Mouse (Mus musculus): ENCODE data around the gene Kidins220. TPM values are rescaled to one million over a fixed set of nuclear protein-coding genes. Genes with fewer than 3 reads are reported as not detected.
A peak's percentile ranks its signal among the peaks of the same experiment; 100 is the strongest.

The Kidins220 gene
- total RNA-seq, 2 experiments from 2014 or later, result 42.5 to 45.2 TPM

DNA sequence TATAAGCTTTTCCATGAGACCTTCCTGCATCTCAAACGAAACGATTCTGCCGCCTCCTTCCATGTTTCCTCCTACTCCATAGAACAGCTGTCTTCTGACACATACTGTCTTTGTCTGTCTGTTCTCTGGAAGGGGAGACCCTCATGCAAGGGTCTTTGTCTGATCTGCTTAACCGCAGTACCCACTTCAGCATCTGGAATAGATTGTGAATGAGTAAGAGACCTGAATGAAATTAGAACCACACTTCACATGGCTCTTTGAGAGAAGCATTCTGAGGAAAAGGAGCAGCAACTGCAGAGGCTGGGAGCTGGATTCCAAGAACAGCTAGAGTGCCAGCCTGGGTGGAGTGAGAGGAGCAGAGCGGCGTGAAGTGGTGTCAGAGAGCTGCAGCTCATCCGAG lies 40.2 kb downstream of the Kidins220 start:
- no peak for ATAC-seq (replicated peaks; ENCODE audit: low FRiP score, low TSS enrichment, poor library complexity, severe bottlenecking)

DNA sequence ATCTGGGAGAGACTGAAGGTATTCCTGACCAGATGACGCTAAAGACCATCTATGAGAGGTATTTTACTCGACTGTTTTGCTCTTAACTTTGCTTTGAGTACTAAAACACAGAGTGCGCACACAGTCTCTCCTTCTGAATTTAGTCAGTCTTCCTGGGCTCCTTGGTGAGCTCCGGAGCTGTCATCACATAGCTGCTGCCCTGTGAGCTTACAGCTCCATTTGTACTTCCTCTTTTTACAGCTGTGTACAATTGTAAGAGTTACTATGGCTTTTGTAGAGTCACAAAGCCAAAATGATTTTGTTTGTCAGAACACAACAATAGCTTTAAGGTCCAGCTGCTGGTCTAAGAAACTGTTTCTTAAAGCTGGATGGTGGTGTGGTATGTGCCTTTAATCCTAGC lies 42.3 kb downstream of the Kidins220 start:
- ATAC-seq (replicated peaks; ENCODE audit: low FRiP score, low TSS enrichment, poor library complexity, severe bottlenecking), result no peak

DNA sequence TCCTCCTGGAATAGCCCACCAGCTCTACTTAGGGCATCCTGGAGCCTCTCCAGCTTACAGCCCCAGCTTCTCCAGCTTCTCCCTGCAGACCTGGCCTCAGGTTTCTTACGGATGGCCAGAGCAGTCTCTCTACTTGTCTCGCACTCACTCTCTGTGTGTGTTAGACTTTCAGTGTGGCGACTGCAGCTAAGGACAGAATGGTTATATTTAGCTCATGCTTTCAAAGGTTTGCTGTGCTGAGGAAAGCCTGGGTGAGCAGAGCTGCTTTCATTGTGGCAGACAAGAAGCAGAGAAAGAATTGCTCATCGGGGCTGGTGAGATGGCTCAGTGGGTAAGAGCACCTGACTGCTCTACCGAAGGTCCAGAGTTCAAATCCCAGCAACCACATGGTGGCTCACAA lies 46.3 kb downstream of the Kidins220 start:
- no peak for ATAC-seq (replicated peaks; ENCODE audit: low FRiP score, low TSS enrichment, poor library complexity, severe bottlenecking)

DNA sequence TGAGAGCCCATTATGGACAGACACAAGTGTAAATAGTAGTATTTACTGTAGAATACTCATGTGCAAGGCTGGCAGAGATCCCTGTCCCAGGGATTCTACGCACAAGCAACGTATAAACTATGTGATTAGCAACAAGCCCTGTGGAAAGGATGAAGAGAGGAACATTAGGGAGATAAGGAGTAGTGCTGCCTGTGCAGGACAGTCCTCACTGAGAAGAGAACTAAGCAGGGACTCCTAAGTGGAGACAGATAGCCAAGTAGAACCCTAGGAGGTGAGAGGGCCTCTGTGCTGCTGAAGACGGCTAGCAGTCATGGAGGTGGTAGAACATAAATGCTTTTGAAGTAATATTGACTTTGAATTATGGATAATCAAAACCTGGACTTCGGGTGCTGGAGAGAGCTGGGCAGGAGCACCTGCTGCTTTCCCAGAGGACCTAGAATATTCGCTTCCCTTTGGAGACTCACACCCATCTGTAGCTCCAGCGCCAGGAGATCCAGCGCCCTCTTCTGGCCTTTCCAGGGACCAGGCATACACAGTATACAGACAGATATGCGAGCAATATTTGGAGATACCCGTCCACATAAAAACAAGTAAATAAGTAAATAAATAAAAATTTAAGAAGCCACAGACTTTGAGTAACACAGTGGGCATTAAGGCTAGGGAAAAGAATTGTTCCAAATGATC lies 50.3 kb downstream of the Kidins220 start:
- ATAC-seq (replicated peaks; ENCODE audit: low FRiP score, low TSS enrichment, poor library complexity, severe bottlenecking), result 0 out of 2 replicates have a peak, but pooled peaks have one; percentile 50

DNA sequence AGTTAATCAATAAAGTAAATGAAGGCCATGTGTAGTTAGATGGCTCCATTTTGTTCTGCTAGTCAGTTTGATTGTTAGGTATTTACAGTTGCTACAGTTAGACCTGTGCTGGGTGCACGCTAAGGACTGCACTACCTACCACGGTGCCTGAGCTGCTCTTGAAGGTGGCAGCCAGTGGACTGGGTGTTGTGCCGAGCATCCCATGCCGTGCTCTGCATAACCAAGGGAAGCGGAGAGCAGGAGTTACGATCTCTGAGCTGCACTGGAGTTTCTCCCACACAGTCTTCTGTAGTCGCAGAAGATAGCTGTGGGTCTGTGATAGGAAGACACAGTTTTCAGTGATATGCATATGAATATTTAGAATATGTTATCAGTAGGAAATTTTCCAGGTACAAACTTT lies 51.6 kb downstream of the Kidins220 start:
- no peak for ATAC-seq (replicated peaks; ENCODE audit: low FRiP score, low TSS enrichment, poor library complexity, severe bottlenecking)

DNA sequence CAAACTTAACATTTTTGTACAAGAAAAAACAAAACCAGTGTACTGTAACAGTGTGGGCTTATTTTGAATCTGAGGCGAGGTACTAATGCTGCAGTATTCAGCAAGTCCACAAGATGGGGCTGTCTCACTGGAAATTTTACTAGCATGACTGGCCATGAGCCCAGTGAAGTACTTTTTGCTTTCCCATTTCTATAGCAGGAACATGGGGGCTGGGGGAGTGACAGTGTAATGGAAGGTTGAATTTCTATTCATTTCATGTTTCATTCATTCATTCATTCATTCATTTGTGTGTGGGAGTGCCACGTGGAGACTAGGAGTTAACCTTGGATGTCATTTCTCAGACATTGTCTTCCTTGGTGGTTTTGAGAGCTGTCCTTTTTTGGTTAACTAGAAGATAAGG lies 52.7 kb downstream of the Kidins220 start:
- ATAC-seq (replicated peaks; ENCODE audit: low FRiP score, low TSS enrichment, poor library complexity, severe bottlenecking), result peak; percentile 81

DNA sequence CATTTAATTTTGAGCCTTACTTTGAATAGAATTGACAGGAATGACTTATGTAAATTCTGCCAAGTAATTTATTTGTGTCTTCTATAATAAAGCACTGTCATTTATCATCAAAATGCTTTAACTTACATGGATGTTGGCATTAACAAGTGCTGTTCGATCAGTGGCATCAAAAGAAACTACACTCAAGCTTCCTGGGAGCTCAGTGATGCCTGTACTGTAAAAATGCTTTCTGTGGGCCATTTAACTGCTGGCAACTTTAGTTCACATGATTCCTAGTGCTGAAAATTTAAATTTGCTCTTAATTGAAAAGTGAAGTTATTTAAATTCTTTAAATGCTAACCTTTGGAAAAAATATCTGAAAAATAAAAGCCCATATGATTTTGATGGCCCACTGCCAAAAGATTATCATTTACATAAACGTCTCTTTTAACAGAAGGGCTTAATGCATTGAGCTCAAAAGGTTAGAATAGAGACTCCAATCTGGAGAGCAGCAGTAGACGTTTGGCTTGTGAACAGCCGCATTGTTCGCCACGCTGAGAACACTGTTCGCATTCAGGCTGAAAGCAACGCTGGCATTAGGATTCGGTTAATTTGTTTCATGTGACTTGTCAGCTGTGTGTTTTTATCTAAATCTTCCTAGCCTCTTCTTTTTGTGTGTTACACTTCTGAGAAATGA lies 59.1 kb downstream of the Kidins220 start:
- no peak for ATAC-seq (replicated peaks; ENCODE audit: low FRiP score, low TSS enrichment, poor library complexity, severe bottlenecking)

DNA sequence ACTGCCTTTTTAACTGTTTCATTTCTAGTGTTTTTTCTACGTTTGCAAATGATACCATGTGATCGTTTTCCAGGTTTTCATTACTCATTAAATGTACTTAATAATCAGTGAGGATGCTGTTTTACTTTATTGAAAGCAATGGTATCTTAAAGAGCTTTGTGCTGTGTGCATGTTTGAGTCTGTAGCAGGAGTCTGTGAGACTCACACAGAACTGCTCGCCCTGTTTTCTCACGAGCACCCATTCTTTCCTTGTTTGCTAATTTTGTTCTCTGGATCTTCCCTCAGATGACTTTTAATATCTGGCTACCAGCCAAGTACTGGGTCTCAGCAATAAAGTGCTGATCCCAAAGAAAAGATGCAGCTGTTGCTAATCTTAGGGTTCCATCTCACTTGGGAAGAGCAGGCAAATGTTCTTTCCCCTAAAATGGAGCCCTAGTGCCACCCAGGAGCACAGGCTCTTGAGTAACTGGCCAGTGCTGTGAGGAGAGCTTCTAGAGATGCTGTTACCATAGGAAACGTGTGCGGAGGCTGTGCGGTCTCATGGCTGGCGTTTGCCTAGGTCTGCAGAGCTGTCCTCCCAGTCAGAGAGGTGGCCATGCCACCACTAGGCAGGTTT lies 59.7 kb downstream of the Kidins220 start:
- no peak for ATAC-seq (replicated peaks; ENCODE audit: low FRiP score, low TSS enrichment, poor library complexity, severe bottlenecking)

DNA sequence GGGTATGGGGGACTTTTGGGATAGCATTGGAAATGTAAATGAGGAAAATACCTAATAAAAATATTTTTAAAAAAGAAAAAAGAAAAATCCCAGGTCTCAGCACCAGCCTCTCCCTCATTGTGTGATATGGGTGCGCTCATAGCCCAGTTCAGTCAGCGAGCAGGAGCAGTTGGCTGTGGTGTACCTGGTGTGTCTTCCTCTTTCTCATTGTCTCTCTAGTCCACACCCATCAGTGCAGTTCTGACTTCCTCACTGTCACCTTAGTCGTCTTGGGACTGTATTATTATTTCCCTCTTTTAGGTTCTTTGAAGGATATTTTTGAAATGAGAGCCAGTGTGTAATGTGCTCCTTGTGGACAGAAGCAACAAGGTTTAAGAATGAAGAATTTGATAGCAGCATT lies 61.3 kb downstream of the Kidins220 start:
- no peak for ATAC-seq (replicated peaks; ENCODE audit: low FRiP score, low TSS enrichment, poor library complexity, severe bottlenecking)

DNA sequence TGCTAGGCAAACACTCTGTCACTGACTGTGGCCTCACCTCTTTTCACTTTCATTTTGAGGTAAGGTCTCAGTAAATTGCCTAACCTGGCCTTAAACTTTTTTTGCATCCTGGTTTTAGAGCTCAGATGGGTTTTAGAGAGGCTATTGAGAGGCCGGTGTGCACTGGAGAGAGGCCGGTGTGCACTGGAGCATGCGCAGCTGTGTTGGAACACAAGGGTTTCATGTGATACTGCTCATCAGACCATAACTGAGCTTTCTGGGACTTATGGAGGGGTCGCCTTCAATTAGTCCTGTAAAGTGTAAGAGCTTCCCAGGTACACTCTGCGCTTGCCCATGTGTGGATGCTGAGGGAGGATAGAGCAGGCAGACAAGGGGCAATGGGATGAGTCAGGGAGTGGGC lies 62.5 kb downstream of the Kidins220 start:
- no peak for ATAC-seq (replicated peaks; ENCODE audit: low FRiP score, low TSS enrichment, poor library complexity, severe bottlenecking)

DNA sequence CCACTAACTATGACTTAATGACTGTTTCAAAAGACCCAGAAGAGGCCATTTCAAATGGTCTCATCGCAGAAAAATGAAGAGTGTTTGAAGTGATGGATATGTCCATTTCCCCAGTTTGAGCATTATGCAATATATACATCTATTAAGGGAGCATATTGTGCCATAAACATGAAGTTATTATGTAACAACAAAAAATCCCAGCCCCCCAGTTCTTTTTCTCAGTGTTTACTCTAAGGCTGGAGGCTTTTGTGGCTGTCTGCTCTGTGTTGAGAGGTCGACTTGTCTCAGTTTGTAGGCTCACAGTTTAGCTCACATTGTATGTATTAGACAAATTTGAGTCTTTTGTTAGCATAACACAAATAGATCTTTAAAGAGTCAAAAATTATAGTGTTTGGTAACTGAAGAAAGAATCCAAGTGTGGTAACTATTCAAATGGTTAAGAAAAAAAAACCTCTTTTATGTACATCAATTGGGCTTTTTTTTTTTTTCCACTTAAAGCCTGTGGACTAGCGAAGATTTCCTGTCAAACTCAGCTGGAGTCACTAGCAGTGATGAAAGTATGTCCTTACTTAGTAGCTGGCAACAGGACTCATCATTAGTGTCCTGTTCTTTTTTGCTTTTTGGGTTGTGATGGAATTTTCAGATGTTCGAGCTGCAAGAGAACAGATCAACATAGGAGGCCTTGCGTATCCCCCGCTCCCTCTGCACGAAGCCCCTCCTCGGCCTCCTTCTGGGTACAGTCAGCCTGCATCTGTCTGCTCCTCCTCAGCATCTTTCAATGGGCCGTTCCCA lies 63.2 kb downstream of the Kidins220 start:
- ATAC-seq (replicated peaks; ENCODE audit: low FRiP score, low TSS enrichment, poor library complexity, severe bottlenecking), result no peak

DNA sequence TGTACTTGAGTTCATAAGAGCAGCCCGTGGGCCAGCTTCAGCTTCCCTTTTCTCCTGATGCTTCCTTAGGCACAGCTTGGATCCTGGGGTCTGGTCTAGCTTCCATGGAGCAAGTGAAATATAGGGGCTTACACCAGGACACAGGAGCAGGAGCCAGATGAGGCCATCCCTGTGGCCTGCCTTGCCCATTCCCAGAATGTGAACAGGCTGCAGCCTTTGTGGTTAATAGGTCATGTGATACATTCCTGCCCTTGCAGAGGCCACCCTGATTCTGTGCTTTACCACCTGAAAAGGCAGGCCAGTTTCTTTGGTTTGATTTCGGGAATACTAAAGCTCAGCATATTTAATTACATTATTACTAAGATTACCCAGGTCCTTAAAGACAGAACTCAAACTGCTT lies 69.3 kb downstream of the Kidins220 start:
- ATAC-seq (replicated peaks; ENCODE audit: low FRiP score, low TSS enrichment, poor library complexity, severe bottlenecking), result no peak

DNA sequence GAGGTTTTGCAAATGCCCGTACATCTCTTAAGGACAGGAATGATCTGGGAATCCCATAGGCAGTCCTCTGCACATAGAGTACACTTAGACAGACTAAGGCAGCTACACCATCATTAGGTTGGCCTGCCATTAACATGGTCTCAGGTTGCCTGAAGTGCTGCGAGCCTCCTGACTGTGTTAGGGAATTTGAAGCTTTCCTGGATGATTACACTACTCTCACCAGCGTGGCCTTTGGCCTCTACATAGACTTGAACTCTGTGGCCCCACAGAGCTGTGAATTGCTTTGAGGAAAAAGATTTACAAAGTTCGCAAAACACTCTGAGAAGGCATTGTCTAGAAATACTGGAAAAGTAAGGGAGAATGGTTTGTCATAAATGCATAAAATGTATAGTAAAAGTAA lies 69.9 kb downstream of the Kidins220 start:
- no peak for ATAC-seq (replicated peaks; ENCODE audit: low FRiP score, low TSS enrichment, poor library complexity, severe bottlenecking)

DNA sequence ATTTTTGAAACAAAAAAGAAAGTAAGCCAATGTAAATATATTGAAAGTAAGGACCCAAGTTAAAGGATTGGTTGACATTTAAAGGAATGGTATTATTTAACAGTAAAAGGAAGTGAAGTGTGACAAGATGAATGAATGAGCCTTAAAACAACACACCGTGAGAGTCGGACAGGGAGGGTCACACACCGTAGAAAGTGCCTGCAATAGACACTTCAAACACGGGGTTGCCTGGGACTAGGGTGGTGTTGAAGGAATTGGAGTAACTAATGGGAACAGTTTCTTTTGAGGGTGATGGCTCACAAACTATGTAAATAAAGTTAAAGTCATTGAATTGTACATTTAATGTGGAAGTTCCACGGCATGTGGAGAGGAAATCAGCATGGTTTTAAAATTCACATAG lies 74.5 kb downstream of the Kidins220 start:
- no peak for ATAC-seq (replicated peaks; ENCODE audit: low FRiP score, low TSS enrichment, poor library complexity, severe bottlenecking)

DNA sequence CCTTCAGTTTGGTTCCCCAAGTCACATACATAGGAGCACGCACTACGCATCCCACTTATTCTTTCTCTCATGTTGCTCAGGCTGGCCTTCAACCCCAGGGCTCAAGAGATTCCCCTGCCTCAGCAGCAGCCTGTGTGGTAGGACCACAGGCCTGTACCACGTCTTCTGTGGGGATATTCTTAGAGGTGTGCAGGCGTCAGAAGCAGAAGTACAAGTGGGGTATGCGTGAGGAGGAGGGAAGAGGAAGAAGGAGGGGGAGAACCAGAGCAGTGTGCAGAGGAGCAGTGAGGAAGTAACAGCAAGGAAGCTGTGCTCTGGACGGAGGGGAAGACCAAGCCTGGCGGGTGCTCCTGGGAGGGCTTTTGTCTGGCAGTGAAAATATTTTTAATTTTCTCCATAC lies 79.8 kb downstream of the Kidins220 start:
- ATAC-seq (replicated peaks; ENCODE audit: low FRiP score, low TSS enrichment, poor library complexity, severe bottlenecking), result peak; percentile 29; the same call in 1 of the 2 replicates

DNA sequence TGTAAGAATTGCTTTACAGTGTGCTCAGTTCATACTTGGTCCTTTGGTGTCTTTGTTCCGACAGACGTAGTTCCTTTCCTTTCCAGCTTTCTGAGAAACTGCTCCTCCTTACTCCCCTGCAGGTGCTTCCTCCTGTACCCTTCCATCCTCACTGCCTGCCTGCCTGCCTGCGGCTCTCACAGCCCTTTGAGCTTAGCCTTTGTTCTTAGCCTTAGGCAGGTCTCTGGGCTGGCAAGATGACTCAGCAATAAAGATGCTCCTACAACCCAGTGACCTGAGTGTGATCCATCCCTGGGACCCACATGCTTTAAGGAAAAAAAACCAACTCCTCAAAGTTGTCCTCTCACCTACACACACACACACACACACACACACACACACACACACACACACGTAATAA lies 80.2 kb downstream of the Kidins220 start:
- ATAC-seq (replicated peaks; ENCODE audit: low FRiP score, low TSS enrichment, poor library complexity, severe bottlenecking), result no peak

DNA sequence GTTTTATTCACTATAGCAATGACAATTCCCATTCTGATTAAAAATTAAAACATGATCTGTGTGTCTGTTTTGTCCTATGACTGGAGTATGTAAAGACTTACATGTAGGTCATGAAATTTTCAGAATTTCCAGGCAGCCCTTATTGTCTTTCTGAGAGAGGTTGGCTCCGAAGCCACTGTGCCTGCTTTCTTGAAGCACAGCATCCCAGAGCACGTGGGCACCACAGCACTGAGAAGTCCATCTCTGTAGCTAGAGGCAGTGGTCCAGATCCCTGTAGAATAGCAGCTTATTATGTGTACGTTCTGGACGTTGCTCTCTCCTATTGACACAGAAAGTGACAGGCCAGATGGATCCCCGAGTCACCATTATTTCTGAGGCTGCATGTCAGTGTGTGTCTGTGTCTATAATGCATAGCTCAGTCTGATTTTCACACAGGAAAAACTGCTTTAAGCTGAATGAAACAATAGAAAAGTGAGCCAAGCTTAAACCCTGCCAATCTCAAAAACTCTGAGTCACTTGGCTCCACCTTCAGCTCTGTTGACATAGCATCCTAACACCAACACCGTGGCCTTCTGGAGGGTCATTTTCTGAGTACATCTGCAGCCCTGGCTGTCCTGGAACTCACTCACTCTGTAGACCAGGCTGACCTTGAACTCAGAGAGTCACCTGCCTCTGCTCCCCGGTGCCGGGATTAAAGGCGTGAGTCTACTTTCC lies 84.9 kb downstream of the Kidins220 start:
- no peak for ATAC-seq (replicated peaks; ENCODE audit: low FRiP score, low TSS enrichment, poor library complexity, severe bottlenecking)

DNA sequence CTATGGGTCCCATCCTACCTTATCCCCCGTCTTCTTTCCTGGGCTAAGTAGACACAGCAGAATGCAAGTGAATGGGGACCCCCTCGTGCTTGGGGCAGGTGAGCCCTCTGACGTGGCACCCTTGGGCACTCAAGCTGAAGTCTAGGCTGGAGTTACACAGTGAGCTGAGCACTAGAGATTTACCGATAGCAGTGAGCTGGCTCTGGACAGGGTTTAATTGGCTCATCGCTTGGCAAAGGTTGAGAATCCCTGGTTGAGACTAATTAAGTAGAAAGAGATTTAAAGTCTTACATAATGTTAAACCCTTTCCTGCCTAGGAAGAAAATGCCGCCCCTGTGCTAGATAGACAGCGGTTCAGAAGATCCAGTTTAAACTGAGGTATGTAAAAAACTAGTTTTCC lies 86.2 kb downstream of the Kidins220 start:
- no peak for ATAC-seq (replicated peaks; ENCODE audit: low FRiP score, low TSS enrichment, poor library complexity, severe bottlenecking)

DNA sequence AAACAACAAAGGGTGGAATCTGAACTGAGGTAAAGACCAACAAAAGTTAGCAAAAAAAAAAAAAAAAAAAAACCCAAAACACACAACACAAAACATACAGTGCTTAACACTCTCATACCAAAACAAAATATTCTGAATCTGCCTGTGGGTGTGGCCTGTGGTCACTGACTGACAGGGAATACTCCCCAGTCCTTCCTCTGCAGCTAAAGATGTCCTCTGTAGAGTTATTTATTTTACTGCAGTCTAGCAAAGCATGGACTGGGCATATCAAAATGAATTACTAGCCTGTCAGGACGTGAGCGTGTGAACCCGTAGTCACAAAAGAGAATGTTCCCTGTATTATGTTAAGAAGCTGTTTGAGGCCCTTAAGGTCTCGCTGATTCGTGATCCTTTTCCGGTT lies 87.5 kb downstream of the Kidins220 start:
- no peak for ATAC-seq (replicated peaks; ENCODE audit: low FRiP score, low TSS enrichment, poor library complexity, severe bottlenecking)

DNA sequence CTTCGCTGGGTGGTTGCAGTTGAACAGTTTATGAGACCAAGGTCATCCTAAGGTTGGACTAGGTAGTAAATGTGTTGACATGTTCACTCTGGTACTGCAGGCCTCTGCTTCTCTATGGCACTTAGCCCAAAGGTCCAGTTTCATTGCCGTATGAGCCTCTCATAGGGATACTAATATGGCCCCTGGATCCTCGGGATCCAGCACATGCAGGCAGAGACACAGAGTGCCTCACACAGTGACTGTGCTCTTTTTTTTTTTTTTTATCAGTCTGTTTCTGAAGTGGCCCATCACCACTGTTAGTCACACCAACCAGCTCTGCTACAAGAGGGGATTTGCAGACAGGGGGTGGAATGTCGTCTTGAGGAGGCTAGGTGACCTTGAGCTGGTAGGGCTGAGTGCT lies 98.6 kb downstream of the Kidins220 start:
- ATAC-seq (replicated peaks; ENCODE audit: low FRiP score, low TSS enrichment, poor library complexity, severe bottlenecking), result no peak

All from megakaryocyte-erythroid progenitor cell, adult 5-6 weeks (primary cell).